Mouse (Mus musculus) MN1 (cell line): ENCODE results near the gene Tapbp.

ENCODE experiments used
- DNase-seq: peaks from one replicate; pipeline ENCODE4 v3.0.0-alpha.2; 2016; ENCODE audit warnings: low spot score

Gene Tapbp

DNA sequence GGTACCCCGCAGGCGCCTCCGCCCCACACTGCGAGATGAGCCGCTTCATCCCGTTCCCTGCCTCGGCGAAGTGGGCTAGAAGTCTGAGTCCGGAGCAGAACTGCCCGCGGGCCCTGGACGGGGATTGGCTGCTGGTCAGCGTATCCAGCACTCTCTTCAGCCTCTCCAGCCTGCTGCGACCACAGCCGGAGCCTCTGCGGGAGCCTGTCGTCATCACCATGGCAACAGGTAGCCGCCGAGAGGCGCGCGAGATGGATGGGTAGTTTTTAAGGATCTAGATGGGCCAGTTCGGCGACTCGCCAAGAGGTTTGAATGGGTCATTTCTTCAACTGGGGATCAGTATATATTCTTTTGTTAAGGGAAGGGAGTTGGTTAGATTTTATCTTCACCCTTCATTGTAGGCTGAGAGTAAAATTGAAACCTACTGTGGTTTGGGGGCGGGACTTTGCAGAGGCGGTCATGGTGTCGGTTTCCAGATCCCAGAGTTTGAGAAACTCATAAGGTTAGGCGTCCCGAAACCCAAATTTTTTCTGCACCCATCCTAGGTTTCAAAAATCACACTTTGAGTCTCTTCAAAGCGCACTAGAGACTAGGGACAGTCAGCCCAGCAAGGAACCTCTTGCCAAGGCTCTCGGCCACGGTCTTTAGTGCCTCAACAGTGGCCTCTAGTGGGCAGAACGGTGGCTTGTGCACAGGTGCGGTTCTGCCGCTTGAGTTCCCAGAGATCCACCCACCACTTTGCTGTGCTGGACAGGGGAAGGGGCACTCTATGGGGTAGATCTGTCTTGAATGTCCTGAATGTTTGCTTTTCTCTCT lies 4.8 kb downstream of the Tapbp start:
- peak; percentile 90 for DNase-seq

DNA sequence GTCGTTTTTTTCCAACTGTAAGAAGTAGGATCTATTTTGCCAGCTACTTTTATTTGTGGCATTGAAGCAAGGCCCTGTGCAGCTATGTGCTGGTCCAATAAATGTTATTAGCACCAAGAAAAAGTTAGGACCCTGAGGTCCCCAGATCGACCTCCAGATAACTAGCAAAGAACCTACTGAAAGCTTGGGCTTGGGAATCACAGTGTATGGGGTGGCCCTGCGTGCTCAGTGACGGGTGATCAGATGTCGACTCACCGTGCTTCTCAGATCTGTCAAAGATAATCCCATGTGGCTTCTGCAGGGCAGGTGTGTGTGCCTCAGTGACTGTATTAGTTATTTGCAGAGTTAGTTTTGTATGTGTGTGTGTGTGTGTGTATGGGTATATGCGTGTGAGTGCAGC lies 5.7 kb downstream of the Tapbp start:
- no peak for DNase-seq

DNA sequence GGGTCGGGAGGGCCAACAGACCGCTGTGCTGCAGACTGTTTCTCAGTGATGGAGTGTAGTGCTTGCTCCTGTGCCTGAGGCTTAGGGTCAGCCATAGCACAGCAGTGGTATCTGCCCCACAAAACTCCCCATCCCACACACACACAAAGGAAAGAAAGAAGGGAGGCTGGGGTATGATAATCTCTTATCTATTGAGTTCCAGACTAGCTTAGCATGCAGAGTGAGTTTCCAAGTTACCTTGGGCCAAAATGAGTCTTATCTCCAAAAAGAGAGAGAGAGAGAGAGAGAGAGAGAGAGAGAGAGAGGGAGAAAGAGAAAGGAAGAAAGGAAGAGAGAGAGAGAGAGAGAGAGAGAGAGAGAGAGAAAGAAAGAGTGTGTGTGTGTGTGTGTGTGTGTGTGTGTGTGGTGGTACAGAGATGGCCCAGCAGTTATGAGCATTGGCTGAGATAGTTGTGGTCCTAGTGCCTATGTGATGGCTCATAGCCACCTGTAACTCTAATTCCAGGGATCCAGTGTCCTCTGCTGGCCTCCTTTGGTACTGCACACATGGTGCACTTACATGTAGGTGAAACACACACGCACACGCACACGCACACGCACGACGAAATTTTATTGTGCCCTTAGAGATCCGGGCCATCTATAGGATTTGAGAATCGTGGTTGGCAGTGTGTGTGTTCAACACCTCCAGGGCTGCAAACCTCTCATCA lies 9.0 kb downstream of the Tapbp start:
- peak; percentile 68 for DNase-seq

DNA sequence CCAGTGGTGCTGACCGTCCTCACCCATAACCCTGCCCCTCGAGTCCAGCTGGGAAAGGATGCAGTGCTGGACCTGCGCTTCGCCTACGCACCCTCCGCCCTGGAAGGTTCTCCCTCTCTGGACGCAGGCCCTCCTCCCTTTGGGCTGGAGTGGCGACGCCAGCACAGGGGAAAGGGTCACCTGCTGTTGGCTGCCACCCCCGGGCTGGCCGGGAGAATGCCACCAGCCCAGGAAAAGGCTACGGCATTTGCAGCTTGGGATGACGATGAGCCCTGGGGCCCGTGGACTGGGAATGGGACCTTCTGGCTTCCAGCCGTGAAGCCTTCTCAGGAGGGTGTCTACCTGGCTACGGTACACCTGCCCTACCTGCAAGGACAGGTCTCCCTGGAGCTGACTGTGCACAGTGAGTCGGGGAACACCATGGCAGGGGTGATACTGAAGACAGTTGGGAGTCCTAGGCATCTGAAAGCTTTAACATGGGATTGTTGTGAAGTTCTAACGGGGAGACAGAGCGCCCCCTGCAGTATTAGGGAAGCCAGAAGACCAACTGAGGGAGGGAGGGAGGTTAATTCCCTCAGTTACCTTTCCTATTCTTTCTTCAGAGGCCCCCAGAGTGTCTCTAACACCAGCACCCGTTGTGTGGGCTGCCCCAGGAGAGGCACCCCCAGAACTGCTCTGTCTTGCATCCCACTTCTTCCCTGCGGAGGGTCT lies 9.9 kb downstream of the Tapbp start:
- no peak for DNase-seq

DNA sequence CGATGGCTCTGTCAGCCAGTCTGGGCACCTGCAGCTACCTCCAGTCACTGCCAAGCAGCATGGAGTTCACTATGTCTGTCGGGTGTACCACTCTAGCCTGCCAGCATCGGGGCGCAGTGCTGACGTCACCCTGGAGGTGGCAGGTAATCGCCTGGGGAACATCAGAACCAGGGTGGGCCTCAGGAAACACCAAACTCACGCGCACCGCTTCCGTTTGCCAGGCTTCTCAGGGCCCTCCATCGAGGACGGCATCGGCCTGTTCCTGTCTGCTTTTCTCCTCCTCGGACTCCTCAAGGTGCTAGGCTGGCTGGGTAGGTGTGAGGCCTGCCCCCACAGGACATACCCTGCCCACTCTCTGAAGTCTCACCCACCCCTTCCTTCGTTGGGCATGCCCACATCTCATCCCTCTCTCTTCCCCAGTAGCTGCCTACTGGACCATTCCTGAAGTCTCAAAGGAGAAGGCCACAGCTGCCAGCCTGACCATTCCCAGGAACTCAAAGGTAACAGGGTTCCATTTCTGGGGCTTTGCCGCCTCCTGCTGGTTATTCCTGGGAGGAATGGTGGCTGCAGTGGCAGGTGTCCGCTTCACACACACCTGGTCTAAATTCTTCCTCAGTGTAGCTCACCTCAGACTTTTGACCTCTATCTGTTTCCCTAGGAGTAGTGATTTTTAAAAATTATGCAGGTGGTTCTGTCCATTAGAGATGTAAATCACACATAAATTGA lies 10.7 kb downstream of the Tapbp start:
- DNase-seq = no peak

DNA sequence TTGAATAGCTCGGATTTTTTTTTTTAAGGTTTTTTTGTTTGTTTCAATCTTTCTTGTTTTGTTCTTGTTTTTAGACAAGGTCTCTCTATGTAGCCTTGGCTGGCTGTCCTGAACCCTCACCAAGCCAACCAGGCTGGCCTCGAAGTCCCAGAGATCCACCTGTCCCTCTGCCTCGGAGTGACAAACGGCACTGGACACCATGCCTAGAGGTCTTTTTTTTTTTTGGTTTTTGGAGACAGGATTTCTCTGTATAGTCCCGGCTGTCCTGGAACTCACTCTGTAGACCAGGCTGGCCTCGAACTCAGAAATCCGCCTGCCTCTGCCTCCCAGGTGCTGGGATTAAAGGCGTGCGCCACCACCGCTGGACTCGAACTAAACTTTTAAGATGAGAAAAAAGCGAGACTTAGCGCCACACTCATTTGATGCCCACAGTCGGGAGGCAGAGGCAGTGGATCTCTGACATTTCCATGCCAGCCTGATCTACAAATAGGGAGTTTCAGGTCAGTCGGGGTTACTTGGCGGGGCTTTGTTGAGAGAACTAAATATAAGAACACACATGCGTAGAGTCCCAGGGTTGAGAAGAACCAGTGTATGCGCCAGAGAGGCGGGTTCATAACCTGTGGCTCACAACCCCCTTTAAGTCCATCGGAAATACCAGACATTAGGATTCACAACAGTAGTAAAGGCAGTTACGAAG lies 12.7 kb downstream of the Tapbp start:
- no peak for DNase-seq

DNA sequence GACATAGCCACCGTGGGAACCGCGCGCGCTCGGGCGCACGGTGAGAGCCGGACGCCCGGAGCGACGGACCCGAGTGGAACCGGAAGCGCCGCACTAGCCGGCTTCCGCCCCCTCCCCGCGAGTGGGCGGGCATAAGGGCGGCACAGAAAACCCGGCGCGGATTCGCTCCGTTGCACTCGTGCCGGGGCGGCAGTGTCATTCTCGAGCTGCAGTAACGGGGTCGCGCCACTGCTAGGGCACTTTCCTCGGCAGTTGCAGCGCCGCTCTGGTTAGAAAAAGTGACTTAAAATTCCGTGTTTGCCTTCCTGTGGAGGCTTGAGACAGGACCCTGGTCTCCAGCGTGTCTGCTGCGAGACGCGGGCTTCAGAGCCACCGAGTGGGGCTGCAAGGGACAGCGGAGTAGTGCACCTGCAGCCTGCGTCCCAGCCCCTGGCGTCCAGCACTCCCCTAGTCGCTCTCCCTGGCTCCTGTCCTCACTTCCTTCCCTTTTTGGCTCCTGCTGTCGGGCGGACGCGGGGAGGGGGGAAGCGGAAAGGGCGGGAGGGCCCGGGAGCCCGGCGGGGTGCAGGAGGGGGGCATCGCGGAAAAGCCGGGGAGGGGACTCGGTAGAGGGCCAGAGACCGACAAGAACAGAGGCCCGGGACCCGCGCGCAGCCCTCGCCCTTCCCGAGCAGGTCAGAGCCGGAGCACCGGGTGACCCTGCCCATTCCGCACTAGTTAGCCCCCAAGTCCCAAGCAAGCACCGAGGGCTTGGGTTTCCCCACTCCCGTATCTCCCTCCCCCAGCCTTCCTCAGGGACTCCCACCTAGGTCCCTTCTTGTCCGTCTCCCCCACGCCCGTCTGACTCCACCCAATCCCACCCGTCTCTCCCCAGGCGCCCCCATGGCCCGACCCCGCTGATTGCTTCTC lies 13.9 kb downstream of the Tapbp start, which contains the start of gene Rgl2:
Gene Rgl2, plus strand, starts transcription at position 173 of the 909 bp plus-strand sequence.
- DNase-seq = peak; percentile 98

DNA sequence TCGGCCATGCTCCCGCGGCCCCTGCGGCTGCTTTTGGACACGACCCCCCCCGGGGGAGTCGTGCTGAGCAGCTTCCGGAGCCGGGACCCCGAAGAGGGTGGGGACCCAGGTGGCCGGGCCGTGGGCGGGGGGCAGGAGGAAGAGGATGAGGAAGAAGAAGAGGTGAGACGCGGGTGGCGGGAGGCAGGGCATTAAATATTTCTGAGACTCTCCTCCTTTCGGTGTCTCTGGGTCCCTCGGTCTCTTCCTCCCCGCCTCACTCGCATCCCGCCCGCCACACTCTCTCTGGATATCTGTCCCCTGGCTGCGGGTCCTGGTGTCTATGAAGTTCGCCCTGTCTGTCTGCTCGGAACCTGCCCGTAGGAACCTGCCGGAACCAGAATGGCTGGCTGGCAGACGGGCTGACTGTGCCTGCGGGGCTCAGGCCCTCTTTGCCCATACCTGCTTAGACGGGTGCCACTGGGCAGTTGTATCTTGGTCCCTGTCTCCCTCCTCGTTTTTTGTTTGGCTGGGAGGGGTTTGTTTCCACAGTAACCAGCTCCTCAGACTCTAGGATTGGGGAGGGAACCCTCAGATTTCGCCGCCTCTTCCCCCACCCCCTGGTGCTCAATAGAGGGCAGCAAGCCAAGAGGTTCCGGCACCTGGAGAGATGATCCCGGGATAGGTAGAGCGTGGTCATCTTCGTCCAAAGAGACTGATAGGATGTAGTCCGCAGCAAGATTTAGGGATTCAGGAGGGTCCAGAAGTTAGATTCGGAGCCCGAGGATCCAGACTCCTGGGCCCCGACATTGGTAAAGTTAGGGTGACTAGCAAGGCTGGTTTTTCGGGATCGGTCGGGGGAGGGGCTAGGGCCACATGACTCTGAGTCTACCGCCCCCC lies 14.8 kb downstream of the Tapbp start:
- peak; percentile 67 for DNase-seq

DNA sequence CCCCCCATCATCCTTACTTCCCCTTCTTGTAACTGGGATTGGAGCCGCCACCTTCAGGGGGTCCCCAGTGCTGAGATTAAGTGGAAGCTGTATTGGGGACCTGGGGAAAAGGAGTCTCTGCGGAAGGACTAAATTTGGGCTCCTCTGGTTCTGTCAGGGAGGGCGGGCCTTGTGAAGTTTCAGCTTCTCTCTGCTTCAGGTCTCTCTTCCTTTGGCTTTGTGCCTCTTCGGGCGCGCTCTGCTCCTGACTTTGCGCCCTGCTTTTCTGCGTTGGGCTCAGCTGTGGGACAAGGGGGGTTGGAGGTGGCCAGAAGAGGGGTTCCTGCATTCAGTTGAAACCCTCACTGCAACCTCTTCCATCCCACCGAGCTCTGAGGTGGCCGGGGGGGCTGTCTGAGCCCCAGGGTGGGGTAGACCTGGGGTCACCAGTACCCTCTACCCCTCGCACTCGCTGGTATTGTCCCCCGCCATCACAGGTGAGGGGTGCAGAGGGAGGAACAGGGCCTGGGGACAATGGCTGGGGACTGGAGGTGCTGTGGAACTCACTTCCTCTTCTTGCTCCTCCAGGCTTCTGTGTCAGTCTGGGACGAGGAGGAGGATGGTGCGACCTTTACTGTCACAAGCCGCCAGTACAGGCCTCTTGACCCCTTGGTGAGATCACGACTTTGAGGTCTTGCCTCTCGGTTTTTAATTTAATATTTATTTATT lies 15.6 kb downstream of the Tapbp start:
- DNase-seq = no peak

DNA sequence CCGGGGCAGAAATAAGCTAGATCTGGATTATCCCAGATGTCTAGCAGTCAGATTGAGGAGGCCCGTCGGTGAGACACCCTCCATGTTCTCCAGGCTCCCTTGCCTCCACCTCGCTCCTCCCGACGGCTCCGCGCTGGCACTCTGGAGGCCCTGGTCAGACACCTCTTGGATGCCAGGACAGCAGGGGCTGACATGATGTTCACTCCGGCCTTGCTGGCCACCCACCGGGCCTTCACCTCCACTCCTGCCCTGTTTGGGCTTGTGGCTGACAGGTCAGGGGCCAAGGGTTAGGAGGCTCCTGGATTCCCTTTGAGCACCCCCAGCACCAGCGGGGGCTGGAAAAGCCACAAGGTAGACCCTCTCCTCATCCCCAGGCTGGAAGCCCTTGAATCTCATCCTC lies 16.2 kb downstream of the Tapbp start:
- DNase-seq = no peak

DNA sequence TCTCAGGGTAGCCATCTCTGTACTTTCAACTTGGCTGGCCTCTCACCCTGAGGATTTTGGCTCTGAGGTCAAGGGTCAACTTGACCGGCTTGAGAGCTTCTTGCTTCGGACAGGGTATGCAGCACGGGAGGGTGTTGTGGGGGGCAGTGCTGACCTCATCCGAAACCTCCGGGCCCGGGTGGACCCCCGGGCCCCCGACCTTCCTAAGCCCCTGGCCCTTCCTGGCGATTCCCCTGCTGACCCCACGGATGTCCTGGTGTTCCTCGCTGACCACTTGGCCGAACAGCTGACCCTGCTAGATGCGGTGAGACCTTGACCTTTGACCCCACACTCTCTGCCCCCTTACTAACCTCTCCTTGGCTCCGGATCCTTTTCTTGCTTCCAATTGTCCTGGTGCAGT lies 16.7 kb downstream of the Tapbp start:
- DNase-seq = no peak

DNA sequence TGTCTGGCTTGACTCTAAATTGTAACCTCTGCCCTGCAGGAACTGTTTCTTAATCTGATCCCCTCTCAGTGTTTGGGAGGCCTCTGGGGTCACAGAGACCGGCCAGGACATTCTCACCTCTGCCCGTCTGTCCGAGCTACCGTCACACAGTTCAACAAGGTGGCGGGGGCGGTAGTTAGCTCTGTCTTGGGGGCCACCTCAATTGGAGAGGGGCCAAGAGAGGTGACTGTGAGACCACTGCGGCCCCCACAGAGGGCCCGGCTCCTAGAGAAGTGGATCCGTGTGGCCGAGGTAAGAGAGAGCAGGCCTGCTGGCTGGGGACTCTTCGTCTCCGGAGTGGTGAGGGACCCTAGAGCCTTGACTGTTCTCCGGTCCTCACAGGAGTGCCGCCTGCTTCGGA lies 17.3 kb downstream of the Tapbp start:
- DNase-seq = no peak

DNA sequence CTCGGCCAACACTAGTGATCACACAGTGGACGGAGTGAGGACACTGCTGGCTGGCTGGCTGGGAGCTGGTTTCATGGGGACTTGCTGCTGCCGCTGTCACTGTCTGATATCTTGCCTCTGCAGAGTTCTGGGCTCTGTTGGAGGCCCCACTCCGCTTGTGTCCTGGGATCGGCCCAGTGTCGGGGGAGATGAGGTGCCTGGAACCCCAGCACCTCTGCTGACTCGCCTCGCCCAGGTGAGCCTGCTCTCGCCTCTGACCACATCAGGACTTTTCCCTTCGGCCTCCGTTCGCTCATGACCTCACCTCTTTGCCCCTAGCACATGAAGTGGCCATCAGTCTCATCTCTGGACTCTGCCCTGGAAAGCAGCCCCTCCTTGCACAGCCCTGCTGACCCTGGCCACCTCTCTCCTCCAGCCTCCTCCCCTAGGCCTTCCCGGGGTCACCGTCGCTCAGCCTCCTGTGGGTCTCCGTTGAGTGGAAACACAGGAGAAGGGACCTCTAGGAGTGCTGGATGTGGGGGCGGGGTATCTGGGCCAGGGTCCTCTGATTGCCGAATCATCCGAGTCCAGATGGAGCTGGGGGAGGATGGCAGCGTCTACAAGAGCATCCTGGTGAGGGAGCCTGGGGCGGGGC lies 19.8 kb downstream of the Tapbp start:
- no peak for DNase-seq

DNA sequence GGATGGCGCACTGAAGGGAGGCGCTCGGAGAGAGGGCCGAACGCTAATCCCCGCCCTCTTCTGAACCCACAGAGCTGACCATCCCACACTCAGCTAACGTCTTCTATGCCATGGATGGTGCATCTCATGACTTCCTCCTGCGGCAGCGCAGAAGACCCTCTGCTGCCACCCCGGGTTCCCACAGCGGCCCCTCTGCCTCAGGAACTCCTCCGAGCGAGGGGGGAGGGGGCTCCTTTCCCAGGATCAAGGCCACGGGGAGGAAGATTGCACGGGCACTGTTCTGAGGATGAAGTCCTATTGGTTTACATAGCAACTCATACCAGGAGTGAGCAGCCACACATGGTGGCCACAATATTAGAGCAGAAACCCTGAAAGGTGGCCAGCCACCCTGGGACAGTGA lies 21.3 kb downstream of the Tapbp start:
- DNase-seq = no peak

DNA sequence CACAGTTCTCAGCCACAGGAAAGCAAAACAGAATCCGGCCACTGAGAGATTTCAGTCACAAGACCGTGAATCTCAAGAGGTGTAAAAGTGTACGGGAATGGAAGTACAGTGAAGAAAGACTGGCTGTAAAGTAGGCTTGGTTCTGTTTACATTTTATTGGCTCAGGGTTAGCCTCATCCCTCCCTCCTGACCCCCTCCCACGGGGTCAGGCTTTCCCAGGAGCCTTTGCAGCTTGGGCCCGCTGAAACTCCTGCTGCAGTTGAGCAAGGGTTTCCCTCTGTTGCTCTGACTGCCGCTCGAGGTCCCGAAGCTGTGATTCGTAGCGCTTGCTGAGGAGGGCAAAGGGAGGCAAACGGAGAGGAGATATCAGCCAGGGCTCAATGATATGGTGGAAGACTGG lies 23.1 kb downstream of the Tapbp start:
- DNase-seq = no peak

DNA sequence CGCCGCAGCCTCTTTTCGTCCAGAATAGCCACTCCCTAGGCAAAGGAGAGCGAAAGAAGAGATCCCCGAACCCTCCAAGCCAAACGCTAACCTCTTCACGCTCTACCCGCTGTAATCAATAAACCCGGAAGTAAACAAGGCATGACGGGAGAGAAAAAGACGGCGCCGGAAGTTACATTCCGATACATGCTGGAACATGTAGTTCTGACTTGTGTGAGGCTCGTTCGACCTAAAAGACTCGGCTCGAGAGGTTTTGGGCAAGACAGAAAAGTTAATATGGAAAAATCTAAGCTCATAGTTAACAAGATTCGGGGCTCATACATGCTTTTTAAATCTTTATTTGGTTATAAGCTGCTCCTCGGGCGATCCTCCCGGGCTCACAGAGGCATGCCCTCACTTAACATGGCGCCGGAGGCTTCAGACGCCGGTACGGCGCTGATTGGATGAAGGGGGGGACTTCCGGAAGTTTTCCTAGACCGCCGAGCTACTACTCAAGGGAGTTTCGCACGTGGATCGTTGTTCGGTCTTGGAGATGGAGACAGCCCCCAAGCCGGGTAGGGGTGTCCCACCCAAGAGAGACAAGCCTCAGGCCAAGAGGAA lies 24.6 kb downstream of the Tapbp start, which contains the start of the genes Pfdn6 and Wdr46:
Gene Pfdn6, minus strand, starts transcription at position 138 of the 600 bp plus-strand sequence.
Gene Wdr46, plus strand, starts transcription at position 455 of the 600 bp plus-strand sequence.
- DNase-seq = peak; percentile 92

DNA sequence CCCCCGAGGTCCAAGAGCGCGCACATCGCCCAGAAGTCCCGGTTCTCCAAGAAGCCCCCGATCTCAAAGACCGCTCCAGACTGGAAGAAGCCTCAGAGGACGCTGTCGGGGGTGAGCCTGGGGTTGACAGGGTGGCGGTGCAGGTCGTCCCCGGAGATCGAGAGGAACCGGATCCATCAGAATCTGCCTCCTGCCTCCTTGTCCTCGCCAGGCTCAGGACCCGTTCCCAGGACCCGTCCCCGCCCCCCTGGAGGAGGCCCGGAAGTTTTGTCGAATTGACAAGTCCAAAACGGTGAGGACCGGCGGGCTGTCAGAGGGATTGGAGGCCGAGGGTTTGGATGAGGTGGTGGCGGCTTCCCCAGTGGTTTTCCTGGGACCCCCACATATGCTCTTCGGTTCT lies 25.3 kb downstream of the Tapbp start:
- DNase-seq = peak; percentile 65

DNA sequence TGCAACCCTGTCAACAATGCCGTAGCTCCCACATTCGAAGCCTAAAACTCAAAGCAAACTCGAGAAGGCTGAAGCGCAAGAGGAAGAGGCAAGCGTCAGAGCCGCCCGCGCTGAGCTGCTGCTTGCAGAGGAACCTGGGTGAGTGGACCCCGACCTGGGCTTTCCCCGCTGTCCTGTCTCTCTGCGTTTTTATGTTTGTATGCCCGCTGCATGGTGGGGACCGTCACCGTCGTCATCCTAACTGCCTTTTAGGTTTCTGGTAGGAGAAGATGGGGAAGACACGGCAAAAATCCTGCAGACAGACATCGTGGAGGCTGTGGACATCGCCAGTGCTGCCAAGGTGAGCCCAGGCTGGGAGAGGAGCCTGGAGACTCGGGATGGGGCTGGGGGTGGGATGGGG lies 25.7 kb downstream of the Tapbp start:
- no peak for DNase-seq
